Comparison of ENCODE assay signal across 9 mouse cellular contexts in genomic region chr3:126692797-126693196, GRCm38 (mm10).
DNase-seq lines count a peak whose midpoint lies in the region; ATAC-seq and TF ChIP-seq lines count a peak whose summit lies in the region.
"Had no signal": no experiment of that assay in that cellular context is flagged by ENCODE, and none has a peak within 500 bp of the region (broad histone marks: within the 10 kb centered on the region; RNA-seq: fewer than 3 reads in every experiment).

No protein-coding gene starts in this region.

- no peak for ATAC-seq in hindbrain, embryonic 15.5 days (ENCODE audit: low FRiP score, low read depth)
- no peak for ATAC-seq in hindbrain, embryonic 13.5 days (ENCODE audit: low FRiP score)
- no peak for ATAC-seq in limb, embryonic 15.5 days (ENCODE audit: insufficient number of reproducible peaks, low FRiP score, low TSS enrichment, low read depth)
- ATAC-seq in stomach, postnatal 0 days (ENCODE audit: low FRiP score, low TSS enrichment): peak; percentile 19; the same call in 1 of the 2 replicates
- ATAC-seq in forebrain, embryonic 13.5 days: no peak

- H3K4me1 ChIP-seq in hindbrain, embryonic 15.5 days (replicated peaks): peaks cover 16% of the 10 kb centered on the region
- peaks cover 19% of the 10 kb centered on the region for H3K4me1 ChIP-seq in hindbrain, embryonic 13.5 days (replicated peaks)
- peaks cover 18% of the 10 kb centered on the region for H3K4me1 ChIP-seq in limb, embryonic 15.5 days
- H3K4me1 ChIP-seq in stomach, postnatal 0 days (replicated peaks; ENCODE audit: control insufficient read depth, insufficient read depth): peaks cover 12% of the 10 kb centered on the region; the same call in 1 of the 2 replicates
- H3K4me1 ChIP-seq in forebrain, embryonic 13.5 days: peaks cover 15% of the 10 kb centered on the region

- 84% methylated on average over 8 of the region's 8 CpGs for WGBS in hindbrain, embryonic 15.5 days
- 85% methylated on average over 8 of the region's 8 CpGs for WGBS in hindbrain, embryonic 13.5 days
- 60% methylated on average over 8 of the region's 8 CpGs for WGBS in limb, embryonic 15.5 days
- WGBS in stomach, postnatal 0 days: 56% methylated on average over 8 of the region's 8 CpGs
- WGBS in forebrain, embryonic 13.5 days: 89% methylated on average over 8 of the region's 8 CpGs

- TF ChIP-seq CTCF in stomach, postnatal 0 days (IDR thresholded peaks at IDR 0.05; ENCODE audit: low read depth): no peak

- no peaks in the 10 kb centered on the region for H3K9me3 ChIP-seq in hindbrain, embryonic 15.5 days
- H3K9me3 ChIP-seq in hindbrain, embryonic 13.5 days: no peaks in the 10 kb centered on the region
- H3K9me3 ChIP-seq in limb, embryonic 15.5 days: no peaks in the 10 kb centered on the region
- no peaks in the 10 kb centered on the region for H3K9me3 ChIP-seq in stomach, postnatal 0 days (ENCODE audit: control insufficient read depth, low read length)
- no peaks in the 10 kb centered on the region for H3K9me3 ChIP-seq in forebrain, embryonic 13.5 days (replicated peaks)

- peak; percentile 25 for DNase-seq in thymus, postnatal 4 days
- no peak for DNase-seq in thymus, postnatal 10 days (ENCODE audit: low spot score in 2 of 2)
- DNase-seq in stomach, postnatal 0 days (ENCODE audit: low spot score): no peak
- DNase-seq in right cerebral cortex, postnatal 25 days: no peak
- DNase-seq: right cerebral cortex, postnatal 14 days had no signal

- H3K4me2 ChIP-seq in hindbrain, embryonic 15.5 days: 0 out of 2 replicates have a peak overlapping the region, but pooled peaks have one; percentile 6
- no peak overlapping the region for H3K4me2 ChIP-seq in hindbrain, embryonic 13.5 days
- H3K4me2 ChIP-seq in limb, embryonic 15.5 days: peak overlapping the region; percentile 26; the same call in 1 of the 2 replicates
- peak overlapping the region; percentile 42 for H3K4me2 ChIP-seq in stomach, postnatal 0 days (replicated peaks; ENCODE audit: low read depth)
- H3K4me2 ChIP-seq in forebrain, embryonic 13.5 days: no peak overlapping the region

- no peak overlapping the region for H3K9ac ChIP-seq in hindbrain, embryonic 15.5 days
- no peak overlapping the region for H3K9ac ChIP-seq in hindbrain, embryonic 13.5 days
- no peak overlapping the region for H3K9ac ChIP-seq in limb, embryonic 15.5 days
- H3K9ac ChIP-seq in stomach, postnatal 0 days (ENCODE audit: low read length): 0 out of 2 replicates have a peak overlapping the region, but pooled peaks have one; percentile 39
- H3K9ac ChIP-seq in forebrain, embryonic 13.5 days: no peak overlapping the region

- peak overlapping the region; percentile 36; the same call in 1 of the 2 replicates for H3K27ac ChIP-seq in hindbrain, embryonic 15.5 days (replicated peaks)
- H3K27ac ChIP-seq in hindbrain, embryonic 13.5 days: no peak overlapping the region
- no peak overlapping the region for H3K27ac ChIP-seq in limb, embryonic 15.5 days
- H3K27ac ChIP-seq in stomach, postnatal 0 days (replicated peaks): peak overlapping the region; percentile 83
- H3K27ac ChIP-seq in forebrain, embryonic 13.5 days: no peak overlapping the region

- H3K27me3 ChIP-seq in hindbrain, embryonic 15.5 days: no peaks in the 10 kb centered on the region
- no peaks in the 10 kb centered on the region for H3K27me3 ChIP-seq in hindbrain, embryonic 13.5 days
- H3K27me3 ChIP-seq in limb, embryonic 15.5 days: no peaks in the 10 kb centered on the region
- H3K27me3 ChIP-seq in stomach, postnatal 0 days (ENCODE audit: control insufficient read depth, insufficient read depth, low read length): no peaks in the 10 kb centered on the region
- no peaks in the 10 kb centered on the region for H3K27me3 ChIP-seq in forebrain, embryonic 13.5 days

- no peak overlapping the region for H3K4me3 ChIP-seq in hindbrain, embryonic 15.5 days
- no peak overlapping the region for H3K4me3 ChIP-seq in hindbrain, embryonic 13.5 days
- H3K4me3 ChIP-seq in limb, embryonic 15.5 days: no peak overlapping the region
- peak overlapping the region; percentile 15; the same call in 1 of the 2 replicates for H3K4me3 ChIP-seq in stomach, postnatal 0 days (ENCODE audit: low read depth, low read length)
- H3K4me3 ChIP-seq in forebrain, embryonic 13.5 days: no peak overlapping the region

- TF ChIP-seq EP300 in stomach, postnatal 0 days (optimal IDR thresholded peaks at IDR 0.05): no peak

- H3K36me3 ChIP-seq in hindbrain, embryonic 15.5 days: no peaks in the 10 kb centered on the region
- no peaks in the 10 kb centered on the region for H3K36me3 ChIP-seq in hindbrain, embryonic 13.5 days
- H3K36me3 ChIP-seq in limb, embryonic 15.5 days: no peaks in the 10 kb centered on the region
- H3K36me3 ChIP-seq in stomach, postnatal 0 days (ENCODE audit: control insufficient read depth, insufficient read depth, low read length): no peaks in the 10 kb centered on the region
- H3K36me3 ChIP-seq in forebrain, embryonic 13.5 days (ENCODE audit: poor library complexity, severe bottlenecking): no peaks in the 10 kb centered on the region

Comparison
In these comparisons a context has a peak if more than half of its experiments do, and no peak if none do; other contexts are left out.
1. H3K27ac ChIP-seq: peak in hindbrain, embryonic 15.5 days (single experiment) and stomach, postnatal 0 days (single experiment); none in hindbrain, embryonic 13.5 days (single experiment), limb, embryonic 15.5 days (single experiment) and forebrain, embryonic 13.5 days (single experiment).
2. H3K4me2 ChIP-seq: peak in hindbrain, embryonic 15.5 days (single experiment), limb, embryonic 15.5 days (single experiment) and stomach, postnatal 0 days (single experiment); none in hindbrain, embryonic 13.5 days (single experiment) and forebrain, embryonic 13.5 days (single experiment).